Mouse (Mus musculus): ENCODE data around the gene Ugt1a6b.

GRCm38 (mm10) chr1:88213766-88214461 is 110.9 kb downstream of the Ugt1a6b start:
- no peak for TF ChIP-seq CTCF (IDR thresholded peaks at IDR 0.05; ENCODE audit: low read depth)
- no peak for TF ChIP-seq EP300 (IDR thresholded peaks at IDR 0.05; ENCODE audit: low read depth)

All from liver, postnatal 0 days (tissue).